Mouse (Mus musculus) adrenal gland, postnatal 0 days (tissue): ENCODE data around the gene Alg9. TPM values are rescaled to one million over a fixed set of nuclear protein-coding genes. Genes with fewer than 3 reads are reported as not detected.

ENCODE experiments used
- polyA plus RNA-seq: library from polyadenylated mRNA; unstranded; fragments of >200 nt; fragmentation: Nextera tagmentation; extraction: Ambion mirVana; gene quantifications from 2 replicates; pipeline ENCODE4 v1.2.1, GENCODE M21; 2015

Gene Alg9
- polyA plus RNA-seq = 18.2 and 22.4 TPM in 2 replicates

DNA sequence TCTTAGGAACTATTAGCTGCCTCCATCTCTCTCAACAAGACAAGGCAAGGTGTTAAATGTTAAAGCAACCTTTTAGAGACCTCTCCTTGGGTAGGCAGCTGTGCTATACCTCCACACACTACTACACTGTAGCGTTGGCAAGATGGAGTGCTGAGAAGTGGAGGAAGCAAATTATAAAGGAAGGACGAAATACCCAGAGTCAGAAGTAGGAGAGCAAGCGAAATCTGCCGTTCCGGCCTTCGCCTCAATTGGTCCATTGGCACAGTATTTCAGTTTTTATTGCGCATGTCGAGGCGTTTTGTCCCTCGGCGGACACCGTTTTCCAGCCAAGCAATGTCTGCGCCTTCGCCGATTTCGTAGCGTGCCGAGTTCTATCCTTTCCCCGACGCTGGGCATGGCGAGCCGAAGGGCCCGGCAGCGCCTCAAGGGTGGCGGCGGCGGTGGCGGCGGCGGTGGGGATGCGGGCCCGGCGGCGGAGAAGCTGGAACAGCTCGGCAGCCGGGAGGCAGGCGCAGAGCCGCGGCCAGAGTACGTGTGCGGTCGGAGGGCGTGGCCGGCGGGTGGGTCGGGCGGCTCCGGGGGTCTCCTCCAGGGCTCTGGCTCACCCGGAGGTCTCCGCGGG, at the start of gene Alg9, which contains the start of gene 1110032A03Rik:
Gene Alg9, plus strand, starts transcription at position 29 of the 622 bp plus-strand sequence.
Gene 1110032A03Rik, minus strand, starts transcription at position 530 of the 622 bp plus-strand sequence.

DNA sequence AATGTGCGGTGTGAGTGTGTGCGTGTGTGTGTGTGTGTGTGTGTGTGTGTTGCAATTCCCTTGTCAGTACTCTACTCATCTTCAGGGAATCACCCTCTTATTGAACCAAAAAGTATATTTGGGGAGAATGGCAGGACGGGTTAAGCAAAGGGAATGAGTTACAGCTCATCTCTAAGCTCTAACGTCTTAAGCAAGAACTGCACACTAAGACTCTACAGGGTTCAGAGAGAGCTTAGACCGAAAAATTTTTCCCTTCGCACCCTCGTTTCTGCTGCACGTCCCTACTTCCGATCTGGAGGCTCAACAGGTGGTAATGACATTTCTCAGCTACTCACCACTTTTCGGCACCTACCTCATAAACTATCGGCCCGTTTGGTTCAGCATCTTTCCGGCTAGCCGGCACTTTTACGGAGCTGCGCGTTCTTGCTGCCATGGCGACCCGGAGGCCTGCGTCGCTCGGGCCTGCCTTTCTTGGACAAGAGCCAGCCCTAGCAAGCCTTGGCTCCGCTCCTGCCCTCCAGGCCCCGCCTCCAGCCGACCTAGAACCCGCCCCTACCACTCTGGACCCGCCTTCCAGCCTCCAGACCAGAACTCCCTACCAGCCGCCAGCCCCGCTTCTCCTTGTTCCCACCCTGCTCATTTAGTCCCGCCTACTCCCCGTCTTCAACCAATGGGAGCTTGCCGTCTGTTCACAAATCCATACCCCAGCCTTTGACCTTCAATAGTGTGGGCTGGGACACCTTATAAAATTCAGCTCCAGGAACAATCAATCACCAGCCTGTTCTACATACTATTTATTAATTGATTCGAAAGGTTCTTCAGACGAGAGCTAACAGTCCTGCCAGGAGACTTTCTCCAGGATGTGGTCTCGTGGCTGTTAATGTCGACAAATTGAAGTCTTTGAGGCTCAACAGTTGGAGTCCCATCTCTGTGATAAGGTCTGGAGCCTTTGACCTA, 35.6 kb upstream of the Alg9 start, which contains the start of gene Dixdc1:
Gene Dixdc1, minus strand, starts transcription at position 604 of the 957 bp plus-strand sequence.

DNA sequence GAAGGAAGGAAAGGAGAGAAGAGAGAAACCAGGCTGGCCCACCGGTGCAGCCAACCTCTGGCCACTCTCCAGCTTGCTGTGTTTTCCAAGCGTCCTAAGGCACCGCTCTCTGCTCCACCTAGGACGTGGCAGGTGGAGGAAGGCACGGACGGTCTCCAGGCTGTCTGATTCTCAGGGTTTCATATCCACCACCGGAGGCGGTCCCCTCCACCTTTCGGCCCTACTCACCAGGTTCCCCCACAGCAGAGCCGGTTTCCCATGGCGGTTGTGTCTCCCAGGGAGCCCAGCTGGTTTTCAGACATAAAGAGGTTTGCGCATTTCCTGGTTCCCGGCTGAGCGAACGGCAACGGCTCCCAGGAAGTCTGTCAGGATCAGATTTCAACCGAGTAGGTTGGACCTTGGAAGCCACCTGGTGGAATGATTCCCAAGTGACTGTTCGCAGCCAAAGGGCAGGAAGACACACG, 28.6 kb upstream of the Alg9 start, which contains the start of gene 2310030G06Rik:
Gene 2310030G06Rik, minus strand, starts transcription at position 323 of the 464 bp plus-strand sequence.

DNA sequence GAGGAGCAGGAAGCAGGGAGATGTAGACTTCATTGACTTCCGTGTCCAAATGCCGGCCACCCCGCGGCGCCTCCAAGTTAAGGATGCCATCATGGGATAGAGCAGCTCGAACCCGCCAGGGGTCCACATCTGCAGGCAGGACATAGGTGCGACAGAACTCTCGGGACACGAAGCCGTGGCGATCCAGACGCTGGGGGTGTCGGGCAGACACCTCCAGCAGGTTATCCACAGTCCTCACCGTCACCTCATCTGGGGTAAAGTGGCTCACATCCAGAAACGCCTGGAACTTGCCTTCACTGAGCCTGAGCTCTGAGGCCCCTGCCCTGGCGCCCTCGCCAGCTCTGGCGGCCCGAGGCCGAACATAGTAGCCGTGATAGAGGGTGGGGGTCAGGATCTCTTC, 23.5 kb upstream of the Alg9 start, which contains the start of gene Cryab:
Gene Cryab, plus strand, starts transcription at position 3 of the 400 bp plus-strand sequence.

DNA sequence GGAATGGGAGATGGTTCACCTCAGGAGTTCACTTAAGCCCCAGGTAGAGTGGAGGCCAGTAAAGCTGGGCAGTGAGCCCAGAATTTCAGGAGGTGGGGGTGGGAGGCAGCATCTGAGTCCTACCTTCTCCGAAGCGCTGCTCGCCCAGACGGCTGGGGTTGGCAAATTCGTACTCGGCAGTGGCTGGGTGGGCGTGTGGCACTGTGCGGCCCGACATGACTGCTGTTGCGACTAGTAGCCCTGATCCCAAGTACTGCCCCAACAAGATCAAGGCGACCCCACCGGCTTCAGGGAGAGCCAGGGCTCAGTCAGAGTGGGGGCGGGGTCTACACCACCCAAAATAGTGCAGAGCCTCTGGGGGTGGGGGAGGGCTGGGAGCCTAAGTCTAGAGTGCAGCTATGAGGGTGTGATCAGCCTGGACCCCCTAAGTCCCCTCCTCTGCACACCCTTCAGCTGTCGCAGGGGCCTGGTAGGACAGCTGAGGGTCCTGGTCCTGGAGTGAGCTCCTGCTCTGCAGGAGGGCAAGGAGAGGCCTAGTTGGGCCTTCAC, 22.7 kb upstream of the Alg9 start, which contains the start of gene Hspb2:
Gene Hspb2, minus strand, starts transcription at position 301 of the 549 bp plus-strand sequence.

DNA sequence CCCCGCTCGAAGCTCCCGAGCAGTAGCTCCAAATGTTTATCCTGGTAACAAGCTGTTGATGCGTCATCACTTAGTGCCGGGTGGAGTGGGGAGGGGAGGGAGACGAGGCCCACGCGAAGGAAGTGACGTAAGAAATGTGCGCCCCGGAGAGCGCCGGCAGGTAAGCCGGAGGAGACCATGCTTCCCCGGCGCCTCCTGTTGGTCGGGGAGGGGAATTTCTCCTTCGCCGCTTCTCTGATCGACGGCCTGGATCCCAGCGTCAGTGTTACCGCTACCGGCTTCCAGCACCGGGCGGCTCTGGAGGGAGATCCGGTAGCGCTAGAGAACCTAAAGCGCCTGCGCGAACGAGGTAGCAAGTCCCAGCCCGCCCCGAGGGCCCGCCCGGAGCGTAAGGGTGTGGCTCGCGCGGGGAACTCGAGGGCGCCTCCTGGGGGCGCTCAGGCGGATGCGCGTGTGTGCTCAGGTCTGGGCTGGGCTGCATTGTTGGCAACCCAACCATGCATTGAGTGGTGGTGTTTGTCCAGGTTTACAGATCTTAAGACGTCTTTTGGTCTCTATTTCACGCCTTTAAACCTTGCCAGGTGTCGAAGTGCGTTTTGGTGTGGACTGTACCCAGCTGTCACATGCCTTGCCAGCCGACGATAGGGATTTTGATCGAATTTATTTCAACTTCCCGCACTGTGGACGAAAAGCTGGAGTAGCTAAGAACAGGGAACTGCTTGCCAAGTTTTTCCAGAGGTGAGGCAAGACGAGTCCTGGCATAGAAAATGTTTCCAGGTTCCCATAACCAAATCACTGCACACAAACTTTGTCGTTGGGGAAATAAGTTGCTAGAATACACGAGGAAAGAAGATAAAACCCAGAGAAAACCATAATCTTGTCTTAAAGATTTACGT, 6.5 kb upstream of the Alg9 start, which contains the start of gene Fdxacb1:
Gene Fdxacb1, plus strand, starts transcription at position 130 of the 896 bp plus-strand sequence.

DNA sequence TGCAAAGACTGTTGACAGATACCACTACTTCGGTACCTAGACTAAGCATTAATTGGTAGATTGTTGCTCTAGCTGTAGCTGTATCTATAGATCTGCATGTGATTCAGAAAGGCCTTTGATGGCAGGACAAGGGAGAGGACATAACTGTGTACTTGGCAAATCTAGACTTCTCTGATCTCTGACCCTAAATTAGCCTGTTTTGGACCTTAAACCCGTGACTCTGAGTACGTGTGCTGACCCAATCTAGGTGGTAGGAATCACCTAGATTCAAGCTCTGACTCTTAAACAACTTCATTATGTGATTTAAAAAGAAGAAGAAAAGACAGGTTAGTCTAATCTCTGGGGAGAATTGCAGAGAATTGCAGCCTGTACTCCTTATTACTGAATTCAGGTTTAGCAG, 70.3 kb downstream of the Alg9 start, which contains the start of gene Ppp2r1b:
Gene Ppp2r1b, plus strand, starts transcription at position 221 of the 400 bp plus-strand sequence.

Other genes starting within 250 kb of the Alg9 start
- 157 and 177 TPM in 2 replicates for gene Pts, start 246.3 kb upstream of the Alg9 start, polyA plus RNA-seq
- gene Il18, start 220.2 kb upstream of the Alg9 start, polyA plus RNA-seq = 17.3 and 23.0 TPM in 2 replicates
- 0.28 and 0.36 TPM in 2 replicates for gene Bco2, start 219.8 kb upstream of the Alg9 start, polyA plus RNA-seq
- not detected in 2 replicates for gene Tex12, start 213.7 kb upstream of the Alg9 start, polyA plus RNA-seq
- 387 and 421 TPM in 2 replicates for gene Sdhd, start 171.2 kb upstream of the Alg9 start, polyA plus RNA-seq
- gene Timm8b, start 171.1 kb upstream of the Alg9 start, polyA plus RNA-seq = 516 and 1,009 TPM in 2 replicates
- gene Pih1d2, start 157.7 kb upstream of the Alg9 start, polyA plus RNA-seq = 4.1 and 4.4 TPM in 2 replicates
- gene Nkapd1, start 157.6 kb upstream of the Alg9 start, polyA plus RNA-seq = 20.6 and 22.3 TPM in 2 replicates
- 33.7 and 50.9 TPM in 2 replicates for gene Dlat, start 115.2 kb upstream of the Alg9 start, polyA plus RNA-seq
- gene Dixdc1, start 35.5 kb upstream of the Alg9 start, polyA plus RNA-seq = 6.4 and 10.8 TPM in 2 replicates
- 11.2 and 17.0 TPM in 2 replicates for gene 2310030G06Rik, start 28.5 kb upstream of the Alg9 start, polyA plus RNA-seq
- 112 and 178 TPM in 2 replicates for gene Cryab, start 23.7 kb upstream of the Alg9 start, polyA plus RNA-seq
- 14.4 and 35.5 TPM in 2 replicates for gene Hspb2, start 22.7 kb upstream of the Alg9 start, polyA plus RNA-seq
- gene Fdxacb1, start 6.8 kb upstream of the Alg9 start, polyA plus RNA-seq = 7.8 and 9.9 TPM in 2 replicates
- 91.2 and 102 TPM in 2 replicates for gene 1110032A03Rik, start 501 bp downstream of the Alg9 start, polyA plus RNA-seq
- 14.4 and 22.7 TPM in 2 replicates for gene Ppp2r1b, start 70.3 kb downstream of the Alg9 start, polyA plus RNA-seq
- gene Sik2, start 234.1 kb downstream of the Alg9 start, polyA plus RNA-seq = 14.0 and 14.3 TPM in 2 replicates